Mouse (Mus musculus) lung, adult 2 months (tissue): Measurements from ENCODE around the gene Rfx6.

Experiments
- CTCF ChIP-seq: fragments of 200-500 bp; IDR thresholded peaks from 2 replicates; pipeline ENCODE4 v1.5.1; 2011; ENCODE audit warnings: mild to moderate bottlenecking, low read length, control low read depth; ENCODE audit not compliant: insufficient read depth
- POLR2A ChIP-seq: fragments of 200-500 bp; IDR thresholded peaks from 2 replicates; pipeline ENCODE4 v1.6.1; 2011; ENCODE audit warnings: low read depth, mild to moderate bottlenecking, control low read depth, low read length, borderline replicate concordance; ENCODE audit errors: extremely low read depth

DNA sequence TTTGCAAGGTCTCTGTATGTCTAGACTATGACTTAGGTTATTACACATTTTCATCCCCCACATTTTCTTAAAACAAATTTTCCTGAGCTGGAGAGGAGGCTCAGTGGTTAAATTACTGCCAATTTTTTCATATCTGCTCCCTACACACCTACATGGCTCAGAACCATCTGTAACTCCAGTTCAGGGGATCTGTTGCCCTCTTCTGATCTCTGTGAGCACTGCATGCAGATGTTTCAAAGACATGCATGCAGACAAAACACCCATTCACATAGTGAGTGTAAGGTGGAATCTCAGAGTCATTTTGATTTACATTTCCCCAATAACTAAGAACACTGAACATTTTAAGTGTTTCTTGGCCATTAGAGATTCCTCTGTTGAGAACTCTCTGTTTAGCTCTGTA is 8.2 kb upstream of the Rfx6 start:
- no peak for TF ChIP-seq CTCF
- TF ChIP-seq POLR2A, result no peak
